Mouse (Mus musculus) liver, embryonic 15.5 days (tissue): ENCODE measurements around the gene Rlim. TPM values are rescaled to one million over a fixed set of nuclear protein-coding genes. Genes with fewer than 3 reads are reported as not detected.

ENCODE experiments used
- ATAC-seq: fragments of 200-750 bp; cut with Nextera tagmentation; 2 replicates; pipeline ENCODE4 v1.8.0; 2017; ENCODE audit warnings: moderate number of reproducible peaks, mild to moderate bottlenecking, moderate library complexity; ENCODE audit not compliant: insufficient read depth
- H3K27ac ChIP-seq: fragments of 300-500 bp; sonication (generic); replicated peaks from 2 replicates; pipeline ENCODE4 v1.5.1; 2015; ENCODE audit warnings: mild to moderate bottlenecking, inconsistent platforms
- H3K27me3 ChIP-seq: fragments of 300-500 bp; sonication (generic); 2 replicates; pipeline ENCODE4 v1.6.1; 2015; ENCODE audit warnings: mild to moderate bottlenecking, inconsistent platforms
- H3K36me3 ChIP-seq: fragments of 300-500 bp; sonication (generic); replicated peaks from 2 replicates; pipeline ENCODE4 v1.6.1; 2015; ENCODE audit warnings: moderate library complexity, mild to moderate bottlenecking, inconsistent platforms
- H3K4me1 ChIP-seq: fragments of 300-500 bp; sonication (generic); replicated peaks from 2 replicates; pipeline ENCODE4 v1.6.1; 2015; ENCODE audit warnings: inconsistent platforms
- H3K4me2 ChIP-seq: fragments of 300-500 bp; sonication (generic); 2 replicates; pipeline ENCODE4 v1.6.1; 2015; ENCODE audit warnings: moderate library complexity, mild to moderate bottlenecking, inconsistent platforms
- H3K4me3 ChIP-seq: fragments of 300-500 bp; sonication (generic); replicated peaks from 2 replicates; pipeline ENCODE4 v1.5.1; 2015; ENCODE audit warnings: mild to moderate bottlenecking, inconsistent platforms
- H3K9ac ChIP-seq: fragments of 300-500 bp; sonication (generic); 2 replicates; pipeline ENCODE4 v1.6.1; 2015; ENCODE audit warnings: moderate library complexity, mild to moderate bottlenecking, inconsistent platforms
- H3K9me3 ChIP-seq: fragments of 300-500 bp; sonication (generic); replicated peaks from 2 replicates; pipeline ENCODE4 v1.6.1; 2016; ENCODE audit warnings: inconsistent platforms
- WGBS: fragments of 180-500 bp; shearing (Covaris S2); methylation state at CpG from one replicate; pipeline ENCODE4 v1.1.7; 2015; ENCODE audit warnings: mixed read lengths; ENCODE audit not compliant: insufficient replicate concordance; 5-methylcytosine and 5-hydroxymethylcytosine counted together
- polyA plus RNA-seq: library from polyadenylated mRNA; unstranded; fragments of >200 nt; fragmentation: Nextera tagmentation; extraction: Ambion mirVana; gene quantifications from 2 replicates; pipeline ENCODE4 v1.2.1, GENCODE M21; 2015

Gene Rlim
- polyA plus RNA-seq, result 9.6 and 10.8 TPM in 2 replicates

- H3K9me3 ChIP-seq, result no peaks in the 10 kb centered on the region
- peak within 1 kb of the TSS; percentile 82 for H3K9ac ChIP-seq
- WGBS, result 20% methylated on average over 27 of the region's 27 CpGs
- H3K4me3 ChIP-seq, result peak within 1 kb of the TSS; percentile 81
- H3K36me3 ChIP-seq, result peaks cover 2% of the 10 kb centered on the region; the same call in 1 of the 2 replicates
- H3K27me3 ChIP-seq, result peaks cover 7% of the 10 kb centered on the region; the same call in 1 of the 2 replicates
- peak; percentile 100 for ATAC-seq
- H3K27ac ChIP-seq, result peak within 1 kb of the TSS; percentile 90
- 0 out of 2 replicates have a peak, but pooled peaks cover 2% of the 10 kb centered on the region for H3K4me1 ChIP-seq
- peak within 1 kb of the TSS; percentile 65 for H3K4me2 ChIP-seq
Observed at GRCm38 (mm10) chrX:103981169-103981689, at the start of gene Rlim. Rlim (minus strand) TSS chrX:103981284.

- no peaks in the 10 kb centered on the region for H3K36me3 ChIP-seq
- no peak overlapping the region for H3K9ac ChIP-seq
- 51% methylated on average over 1 of the region's 1 CpGs for WGBS
- no peaks in the 10 kb centered on the region for H3K9me3 ChIP-seq
- no peak overlapping the region for H3K4me3 ChIP-seq
- H3K27ac ChIP-seq, result no peak overlapping the region
- no peak overlapping the region for H3K4me2 ChIP-seq
- no peak for ATAC-seq
- H3K4me1 ChIP-seq, result no peaks in the 10 kb centered on the region
- 0 out of 2 replicates have a peak, but pooled peaks cover 6% of the 10 kb centered on the region for H3K27me3 ChIP-seq
Observed at GRCm38 (mm10) chrX:104017196-104017595, 36.1 kb upstream of the Rlim start.

GRCm38 (mm10) chrX:104015048-104015447 is 34.0 kb upstream of the Rlim start:
- H3K4me1 ChIP-seq, result no peaks in the 10 kb centered on the region
- ATAC-seq, result no peak
- no peak overlapping the region for H3K9ac ChIP-seq
- H3K4me2 ChIP-seq, result no peak overlapping the region
- H3K27me3 ChIP-seq, result 0 out of 2 replicates have a peak, but pooled peaks cover 6% of the 10 kb centered on the region
- no peak overlapping the region for H3K27ac ChIP-seq
- no peak overlapping the region for H3K4me3 ChIP-seq
- H3K9me3 ChIP-seq, result no peaks in the 10 kb centered on the region
- WGBS, result 70% methylated on average over 4 of the region's 4 CpGs
- no peaks in the 10 kb centered on the region for H3K36me3 ChIP-seq

- Histone ChIP-seq H3K9ac (no peak overlapping the region), H3K4me3 (no peak overlapping the region), H3K27me3 (0 out of 2 replicates have a peak, but pooled peaks cover 6% of the 10 kb centered on the region), H3K27ac (no peak overlapping the region), H3K9me3 (no peaks in the 10 kb centered on the region), H3K4me2 (no peak overlapping the region), H3K4me1 (no peaks in the 10 kb centered on the region), H3K36me3 (no peaks in the 10 kb centered on the region)
- 29% methylated on average over 4 of the region's 4 CpGs for WGBS
- ATAC-seq, result no peak
Observed at GRCm38 (mm10) chrX:104013318-104013811, 32.3 kb upstream of the Rlim start.

- Histone ChIP-seq H3K27me3 (peaks cover 12% of the 10 kb centered on the region), H3K9me3 (no peaks in the 10 kb centered on the region), H3K36me3 (no peaks in the 10 kb centered on the region), H3K4me1 (no peaks in the 10 kb centered on the region), H3K9ac (no peak overlapping the region), H3K4me2 (no peak overlapping the region), H3K27ac (no peak overlapping the region), H3K4me3 (no peak overlapping the region)
- WGBS, result 50% methylated on average over 3 of the region's 3 CpGs
- peak; percentile 44; the same call in 1 of the 2 replicates for ATAC-seq
Observed at GRCm38 (mm10) chrX:103994741-103995140, 13.7 kb upstream of the Rlim start.

- ATAC-seq, result no peak
- Histone ChIP-seq H3K9ac (no peak overlapping the region), H3K27me3 (peaks cover 12% of the 10 kb centered on the region), H3K4me2 (no peak overlapping the region), H3K4me3 (no peak overlapping the region), H3K36me3 (no peaks in the 10 kb centered on the region), H3K4me1 (no peaks in the 10 kb centered on the region), H3K9me3 (no peaks in the 10 kb centered on the region), H3K27ac (no peak overlapping the region)
- 49% methylated on average over 6 of the region's 6 CpGs for WGBS
Observed at GRCm38 (mm10) chrX:103993864-103994263, 12.8 kb upstream of the Rlim start.

DNA sequence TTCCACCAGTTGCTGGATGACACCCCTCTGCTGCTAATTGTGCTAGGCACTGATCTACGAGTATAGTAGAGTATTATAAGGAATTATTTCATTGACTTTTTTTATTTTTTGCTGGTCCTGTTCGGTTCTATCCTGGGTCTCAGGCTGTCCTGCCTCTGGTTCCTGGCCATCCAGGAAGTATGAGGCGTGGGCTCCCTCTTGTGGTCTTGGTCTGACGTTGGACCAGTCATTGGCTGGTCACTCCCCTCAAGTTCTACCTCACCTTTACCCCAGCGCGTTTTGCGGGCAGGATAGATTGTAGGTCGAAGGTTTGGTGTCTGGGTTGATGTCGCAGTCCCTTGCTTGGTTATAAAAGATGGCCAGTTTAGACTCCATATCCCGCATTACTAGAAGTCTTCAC is 10.6 kb upstream of the Rlim start:
- ATAC-seq, result no peak
- no peaks in the 10 kb centered on the region for H3K4me1 ChIP-seq
- no peak overlapping the region for H3K27ac ChIP-seq
- no peaks in the 10 kb centered on the region for H3K36me3 ChIP-seq
- no peak overlapping the region for H3K4me3 ChIP-seq
- 29% methylated on average over 10 of the region's 10 CpGs for WGBS
- H3K9me3 ChIP-seq, result no peaks in the 10 kb centered on the region
- H3K9ac ChIP-seq, result no peak overlapping the region
- peaks cover 12% of the 10 kb centered on the region for H3K27me3 ChIP-seq
- H3K4me2 ChIP-seq, result no peak overlapping the region

DNA sequence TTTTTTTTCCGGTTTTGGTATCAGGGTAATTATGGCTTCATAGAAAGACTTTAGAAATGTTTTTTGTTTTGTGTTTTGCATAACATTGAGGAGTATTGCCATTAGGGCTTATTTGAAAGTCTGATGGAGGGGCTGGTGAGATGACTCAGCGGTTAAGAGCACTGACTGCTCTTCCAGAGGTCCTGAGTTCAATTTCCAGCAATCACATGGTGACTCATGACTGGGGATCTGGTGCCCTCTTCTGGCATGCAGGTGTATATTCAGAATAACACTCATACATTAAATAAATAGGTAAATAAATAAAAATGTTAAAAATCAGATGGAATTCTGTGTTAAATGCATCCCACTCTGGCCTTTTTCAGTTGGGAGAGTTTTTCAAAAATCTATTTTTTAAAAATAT is 9.3 kb upstream of the Rlim start:
- Histone ChIP-seq H3K36me3 (no peaks in the 10 kb centered on the region), H3K9ac (no peak overlapping the region), H3K4me2 (no peak overlapping the region), H3K4me3 (no peak overlapping the region), H3K4me1 (no peaks in the 10 kb centered on the region), H3K9me3 (no peaks in the 10 kb centered on the region), H3K27me3 (peaks cover 16% of the 10 kb centered on the region), H3K27ac (no peak overlapping the region)
- 55% methylated on average over 2 of the region's 2 CpGs for WGBS
- no peak for ATAC-seq

DNA sequence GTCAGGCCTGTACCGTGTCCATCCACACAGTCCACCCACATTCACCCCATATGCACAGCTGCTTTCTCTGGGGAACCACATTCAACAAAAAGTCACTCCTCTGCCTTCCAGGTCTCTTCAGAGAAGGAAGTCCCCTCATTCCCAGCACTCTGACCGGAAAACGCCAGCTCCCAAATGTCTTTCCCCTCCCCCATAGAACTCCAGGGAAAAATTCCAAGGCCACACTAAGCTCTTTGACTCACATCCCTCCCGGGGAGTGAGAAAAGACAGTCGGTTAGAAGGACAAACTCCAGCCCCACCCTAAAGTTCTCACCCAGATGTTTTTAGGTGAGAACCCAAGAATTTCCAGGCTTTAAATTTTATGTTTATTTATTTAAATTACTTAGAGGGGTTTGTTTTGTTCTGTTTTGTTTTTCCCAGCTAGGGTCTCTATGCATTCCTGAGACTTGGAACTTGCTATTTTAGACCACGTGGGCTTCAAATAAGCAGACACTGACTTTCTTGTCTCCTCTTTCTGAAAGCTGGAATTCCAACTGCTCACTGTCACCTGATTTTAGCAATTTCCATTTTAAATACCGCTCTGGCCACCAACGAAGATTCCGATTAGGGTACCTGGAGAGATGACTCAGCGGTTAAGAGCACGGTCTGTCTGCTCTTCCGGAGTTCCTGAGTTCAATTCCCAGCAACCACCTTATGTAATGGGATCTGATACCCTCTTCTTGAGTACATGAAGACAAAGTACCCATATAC is 6.3 kb upstream of the Rlim start:
- H3K4me1 ChIP-seq, result no peaks in the 10 kb centered on the region
- H3K9me3 ChIP-seq, result no peaks in the 10 kb centered on the region
- no peak overlapping the region for H3K4me3 ChIP-seq
- H3K27ac ChIP-seq, result no peak overlapping the region
- H3K36me3 ChIP-seq, result no peaks in the 10 kb centered on the region
- ATAC-seq, result no peak
- no peak overlapping the region for H3K9ac ChIP-seq
- peaks cover 11% of the 10 kb centered on the region; the same call in 1 of the 2 replicates for H3K27me3 ChIP-seq
- H3K4me2 ChIP-seq, result no peak overlapping the region
- 44% methylated on average over 12 of the region's 12 CpGs for WGBS

DNA sequence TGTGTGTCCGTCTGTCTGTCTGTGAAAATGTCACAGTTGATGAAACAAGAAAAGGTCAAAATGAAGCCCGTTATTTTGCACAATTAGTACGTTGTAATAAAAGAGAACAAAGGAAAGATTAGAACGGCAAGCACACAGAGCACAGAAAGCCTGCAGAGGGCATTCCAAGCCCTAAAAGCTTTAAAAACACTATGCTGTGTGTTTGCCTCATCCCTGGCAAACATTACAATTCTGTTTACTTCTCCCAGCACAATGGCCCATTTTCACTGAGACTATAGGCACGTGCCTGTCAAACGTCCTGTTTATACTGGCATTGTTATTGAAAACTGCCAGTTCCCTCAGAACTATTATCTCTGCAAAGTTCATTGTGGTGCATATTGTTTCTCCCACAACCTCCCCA is 5.1 kb upstream of the Rlim start:
- H3K27me3 ChIP-seq, result peaks cover 11% of the 10 kb centered on the region; the same call in 1 of the 2 replicates
- H3K4me1 ChIP-seq, result no peaks in the 10 kb centered on the region
- H3K36me3 ChIP-seq, result no peaks in the 10 kb centered on the region
- H3K27ac ChIP-seq, result no peak overlapping the region
- no peak for ATAC-seq
- 36% methylated on average over 6 of the region's 6 CpGs for whole genome bisulfite sequencing
- no peak overlapping the region for H3K4me3 ChIP-seq
- H3K9ac ChIP-seq, result no peak overlapping the region
- no peaks in the 10 kb centered on the region for H3K9me3 ChIP-seq
- H3K4me2 ChIP-seq, result no peak overlapping the region

DNA sequence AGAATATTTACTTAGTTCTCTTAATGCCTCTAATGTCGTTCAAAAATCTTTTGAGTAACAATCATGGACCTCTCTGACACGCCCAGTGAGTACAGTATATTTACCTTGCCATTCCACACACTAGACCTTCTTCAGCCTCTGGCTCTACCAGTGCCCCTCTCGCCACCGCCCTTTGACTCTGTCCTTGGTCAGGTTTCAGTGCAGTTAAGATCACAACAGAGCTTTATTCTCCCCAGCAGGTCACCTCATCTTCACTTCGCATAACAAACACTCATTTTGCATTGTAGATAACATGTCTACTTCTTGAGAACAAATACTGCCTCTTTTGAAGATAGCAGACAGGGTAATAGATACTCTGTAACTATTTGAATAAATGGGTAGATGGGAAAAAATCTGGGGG is 3.9 kb upstream of the Rlim start:
- WGBS, result 45% methylated on average over 5 of the region's 5 CpGs
- Histone ChIP-seq H3K4me2 (no peak overlapping the region), H3K36me3 (no peaks in the 10 kb centered on the region), H3K9me3 (no peaks in the 10 kb centered on the region), H3K4me1 (no peaks in the 10 kb centered on the region), H3K9ac (no peak overlapping the region), H3K4me3 (no peak overlapping the region), H3K27me3 (peaks cover 11% of the 10 kb centered on the region; the same call in 1 of the 2 replicates), H3K27ac (no peak overlapping the region)
- no peak for ATAC-seq
